Mouse (Mus musculus) neural tube, embryonic 13.5 days (tissue): ENCODE results near the gene Adk. TPM values are rescaled to one million over a fixed set of nuclear protein-coding genes. Genes with fewer than 3 reads are reported as not detected.

ENCODE experiments used
- ATAC-seq: fragments of 200-750 bp; cut with Nextera tagmentation; 2 replicates; pipeline ENCODE4 v1.8.0; 2017; ENCODE audit warnings: low read depth, mild to moderate bottlenecking, moderate TSS enrichment, moderate library complexity
- H3K27ac ChIP-seq: fragments of 300-500 bp; sonication (generic); replicated peaks from 2 replicates; pipeline ENCODE4 v1.5.1; 2015; ENCODE audit warnings: moderate library complexity, mild to moderate bottlenecking, inconsistent platforms
- H3K27me3 ChIP-seq: fragments of 300-500 bp; sonication (generic); 2 replicates; pipeline ENCODE4 v1.6.1; 2015; ENCODE audit warnings: mild to moderate bottlenecking, inconsistent platforms
- H3K36me3 ChIP-seq: fragments of 300-500 bp; sonication (generic); 2 replicates; pipeline ENCODE4 v1.6.1; 2015; ENCODE audit warnings: mild to moderate bottlenecking, inconsistent platforms
- H3K4me1 ChIP-seq: fragments of 300-500 bp; sonication (generic); replicated peaks from 2 replicates; pipeline ENCODE4 v1.6.1; 2015; ENCODE audit warnings: inconsistent platforms
- H3K4me2 ChIP-seq: fragments of 300-500 bp; sonication (generic); 2 replicates; pipeline ENCODE4 v1.6.1; 2015; ENCODE audit warnings: inconsistent platforms, mild to moderate bottlenecking, moderate library complexity
- H3K4me3 ChIP-seq: fragments of 300-500 bp; sonication (generic); 2 replicates; pipeline ENCODE4 v1.5.1; 2015; ENCODE audit warnings: mild to moderate bottlenecking, inconsistent platforms
- H3K9ac ChIP-seq: fragments of 300-500 bp; sonication (generic); 2 replicates; pipeline ENCODE4 v1.6.1; 2015; ENCODE audit warnings: moderate library complexity, mild to moderate bottlenecking, inconsistent platforms
- H3K9me3 ChIP-seq: fragments of 300-500 bp; sonication (generic); 2 replicates; pipeline ENCODE4 v1.6.1; 2016; ENCODE audit warnings: inconsistent platforms
- WGBS: fragments of 180-500 bp; shearing (Covaris S2); methylation state at CpG from one replicate; pipeline ENCODE4 v1.1.7; 2015; 5-methylcytosine and 5-hydroxymethylcytosine counted together
- polyA plus RNA-seq: library from polyadenylated mRNA; unstranded; fragments of >200 nt; fragmentation: Nextera tagmentation; extraction: Ambion mirVana; gene quantifications from 2 replicates; pipeline ENCODE4 v1.2.1, GENCODE M21; 2015

Gene Adk
- polyA plus RNA-seq, 1 experiment from 2014 or later: 39.0 TPM

DNA sequence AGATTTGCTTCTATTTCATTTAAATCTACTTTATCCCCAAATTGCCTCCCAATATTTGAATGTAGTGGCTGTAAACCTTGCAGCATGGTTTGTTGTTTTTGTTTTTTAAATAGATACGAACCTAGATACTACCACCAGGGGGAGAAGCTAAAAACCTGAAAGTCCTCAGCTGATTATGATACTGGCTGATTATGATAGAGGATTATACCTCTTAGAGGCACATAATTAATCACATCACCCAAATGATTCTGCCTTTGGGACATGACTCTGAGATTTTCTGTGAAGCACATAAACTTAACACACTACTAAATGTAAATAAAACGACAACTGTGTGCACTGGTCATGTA is 201.6 kb downstream of the Adk start:
- H3K27me3 ChIP-seq: no peaks in the 10 kb centered on the region
- no peaks in the 10 kb centered on the region for H3K36me3 ChIP-seq
- no peaks in the 10 kb centered on the region for H3K9me3 ChIP-seq
- no peak overlapping the region for H3K9ac ChIP-seq
- no peak overlapping the region for H3K4me2 ChIP-seq
- no peak for ATAC-seq
- peak overlapping the region; percentile 86 for H3K27ac ChIP-seq
- WGBS: 48% methylated on average over 2 of the region's 2 CpGs
- no peak overlapping the region for H3K4me3 ChIP-seq
- peaks cover 38% of the 10 kb centered on the region for H3K4me1 ChIP-seq

GRCm38 (mm10) chr14:21268229-21268628 is 215.9 kb downstream of the Adk start:
- 89% methylated on average over 8 of the region's 8 CpGs for WGBS
- H3K9me3 ChIP-seq: no peaks in the 10 kb centered on the region
- no peaks in the 10 kb centered on the region for H3K27me3 ChIP-seq
- H3K36me3 ChIP-seq: no peaks in the 10 kb centered on the region
- no peak overlapping the region for H3K4me2 ChIP-seq
- no peak overlapping the region for H3K9ac ChIP-seq
- 0 out of 2 replicates have a peak, but pooled peaks cover 14% of the 10 kb centered on the region for H3K4me1 ChIP-seq
- H3K27ac ChIP-seq: no peak overlapping the region
- no peak overlapping the region for H3K4me3 ChIP-seq
- no peak for ATAC-seq

DNA sequence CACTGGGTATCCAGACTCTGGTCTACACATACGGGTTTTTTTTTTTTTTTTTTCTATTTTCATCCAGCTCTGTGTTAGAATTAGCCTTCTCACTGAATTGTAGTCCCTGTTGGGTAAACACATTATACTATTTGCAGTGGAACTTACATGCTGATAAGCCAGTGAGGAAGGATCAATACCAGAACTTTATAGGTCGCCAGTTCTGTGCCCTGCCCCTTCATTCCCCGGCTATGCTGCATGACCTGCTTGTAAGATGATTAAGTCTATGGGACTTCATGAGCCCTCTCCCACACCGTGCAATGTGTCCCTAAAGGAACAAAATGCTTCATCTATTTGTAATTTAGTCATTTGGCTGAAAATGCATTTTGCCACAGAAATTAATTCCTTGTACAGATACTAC is 219.1 kb downstream of the Adk start:
- H3K9ac ChIP-seq: no peak overlapping the region
- H3K4me1 ChIP-seq: 0 out of 2 replicates have a peak, but pooled peaks cover 17% of the 10 kb centered on the region
- no peaks in the 10 kb centered on the region for H3K27me3 ChIP-seq
- no peak for ATAC-seq
- H3K27ac ChIP-seq: no peak overlapping the region
- H3K9me3 ChIP-seq: no peaks in the 10 kb centered on the region
- 72% methylated on average over 4 of the region's 4 CpGs for WGBS
- H3K4me2 ChIP-seq: no peak overlapping the region
- no peaks in the 10 kb centered on the region for H3K36me3 ChIP-seq
- no peak overlapping the region for H3K4me3 ChIP-seq

DNA sequence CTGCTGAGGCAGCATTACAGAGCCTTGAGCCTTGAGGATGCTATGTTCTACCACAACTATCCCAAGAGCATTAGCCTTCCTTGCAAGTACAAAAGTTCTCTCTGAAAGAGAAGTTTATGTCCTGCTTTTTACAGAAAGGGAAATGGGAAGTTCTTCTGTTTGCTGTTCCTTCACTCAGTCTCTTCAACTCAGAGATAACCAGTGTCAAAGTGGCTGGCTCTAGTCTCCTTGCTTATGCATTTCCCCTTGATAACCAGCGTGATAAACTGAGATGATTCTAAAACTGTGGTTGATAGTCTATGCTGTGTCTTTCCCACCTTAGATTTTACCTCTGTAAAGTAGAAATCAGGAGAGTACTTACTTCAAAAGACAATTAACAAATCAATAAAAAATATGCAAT is 223.4 kb downstream of the Adk start:
- no peak overlapping the region for H3K4me3 ChIP-seq
- no peaks in the 10 kb centered on the region for H3K9me3 ChIP-seq
- 88% methylated on average over 1 of the region's 1 CpGs for WGBS
- no peaks in the 10 kb centered on the region for H3K36me3 ChIP-seq
- H3K27ac ChIP-seq: no peak overlapping the region
- H3K4me2 ChIP-seq: no peak overlapping the region
- no peak for ATAC-seq
- no peak overlapping the region for H3K9ac ChIP-seq
- no peaks in the 10 kb centered on the region for H3K27me3 ChIP-seq
- H3K4me1 ChIP-seq: 0 out of 2 replicates have a peak, but pooled peaks cover 17% of the 10 kb centered on the region

DNA sequence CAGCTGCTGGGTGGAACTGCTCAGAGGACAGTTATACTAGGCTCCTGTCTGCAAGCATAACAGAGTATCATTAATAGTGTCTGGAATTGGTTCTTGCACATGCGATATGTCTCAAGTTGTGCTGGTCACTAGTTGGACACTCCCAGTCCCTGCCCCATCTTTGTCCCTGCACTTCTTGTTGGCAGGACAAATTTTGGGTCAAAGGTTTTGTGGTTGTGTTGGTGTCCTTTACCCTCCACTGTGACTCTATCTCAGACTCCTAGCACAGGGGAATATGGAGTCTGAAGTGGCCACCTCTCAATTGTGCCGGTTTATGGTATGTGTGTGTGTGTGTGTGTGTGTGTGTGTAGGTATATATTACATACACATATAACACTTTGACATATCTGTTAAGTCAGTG is 225.9 kb downstream of the Adk start:
- no peak overlapping the region for H3K9ac ChIP-seq
- no peak overlapping the region for H3K4me3 ChIP-seq
- no peak overlapping the region for H3K4me2 ChIP-seq
- H3K36me3 ChIP-seq: no peaks in the 10 kb centered on the region
- H3K27ac ChIP-seq: no peak overlapping the region
- no peaks in the 10 kb centered on the region for H3K27me3 ChIP-seq
- ATAC-seq: no peak
- H3K9me3 ChIP-seq: no peaks in the 10 kb centered on the region
- WGBS: 98% methylated on average over 2 of the region's 2 CpGs
- 0 out of 2 replicates have a peak, but pooled peaks cover 3% of the 10 kb centered on the region for H3K4me1 ChIP-seq

GRCm38 (mm10) chr14:21278907-21279535 is 226.6 kb downstream of the Adk start:
- H3K27ac ChIP-seq: no peak overlapping the region
- no peaks in the 10 kb centered on the region for H3K36me3 ChIP-seq
- 68% methylated on average over 6 of the region's 6 CpGs for WGBS
- H3K27me3 ChIP-seq: no peaks in the 10 kb centered on the region
- H3K4me3 ChIP-seq: no peak overlapping the region
- no peak overlapping the region for H3K4me2 ChIP-seq
- no peak for ATAC-seq
- no peaks in the 10 kb centered on the region for H3K4me1 ChIP-seq
- no peaks in the 10 kb centered on the region for H3K9me3 ChIP-seq
- no peak overlapping the region for H3K9ac ChIP-seq

DNA sequence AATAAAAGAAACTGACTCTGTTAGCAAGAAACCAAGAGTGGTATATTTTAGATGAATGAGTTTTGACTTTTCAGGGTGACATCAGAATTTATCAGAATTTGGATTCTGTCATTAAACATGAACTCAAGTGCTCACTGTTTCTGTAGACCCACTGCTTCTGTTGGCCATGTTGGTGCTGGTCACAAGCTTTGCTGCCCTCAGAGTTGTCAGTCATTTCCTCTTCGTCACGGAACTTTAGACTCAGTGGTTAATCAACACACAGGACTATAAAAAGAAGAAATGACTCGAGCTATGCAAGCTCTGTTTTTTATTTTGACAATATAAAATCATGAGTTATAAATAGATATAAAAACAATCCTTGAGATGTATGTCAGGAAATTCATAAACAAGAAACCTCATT is 228.1 kb downstream of the Adk start:
- peaks cover 2% of the 10 kb centered on the region; the same call in 1 of the 2 replicates for H3K4me1 ChIP-seq
- ATAC-seq: no peak
- 85% methylated on average over 3 of the region's 3 CpGs for WGBS
- H3K9ac ChIP-seq: no peak overlapping the region
- H3K9me3 ChIP-seq: no peaks in the 10 kb centered on the region
- no peak overlapping the region for H3K4me3 ChIP-seq
- no peak overlapping the region for H3K27ac ChIP-seq
- no peaks in the 10 kb centered on the region for H3K36me3 ChIP-seq
- H3K4me2 ChIP-seq: no peak overlapping the region
- H3K27me3 ChIP-seq: no peaks in the 10 kb centered on the region

DNA sequence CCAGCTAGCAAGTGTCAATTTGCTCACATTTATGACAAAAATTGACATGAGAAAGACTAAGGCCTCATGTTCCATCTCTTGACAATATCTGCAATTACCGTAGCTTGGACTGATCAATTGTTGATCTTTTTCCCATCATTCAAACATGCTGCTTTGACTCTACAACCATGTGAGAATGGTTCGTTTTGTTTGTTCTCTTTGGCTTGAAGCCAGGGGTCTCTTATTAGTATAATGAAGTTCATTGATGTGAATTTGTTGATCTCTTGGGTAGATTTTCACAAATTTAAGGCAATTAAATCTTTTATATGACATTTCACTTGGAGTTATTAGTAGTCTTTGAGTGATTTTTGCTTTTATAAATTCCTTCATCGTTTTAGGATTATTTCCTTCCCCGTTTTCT is 229.1 kb downstream of the Adk start:
- 71% methylated on average over 4 of the region's 4 CpGs for WGBS
- Histone ChIP-seq H3K36me3 (no peaks in the 10 kb centered on the region), H3K27ac (no peak overlapping the region), H3K4me1 (peaks cover 8% of the 10 kb centered on the region; the same call in 1 of the 2 replicates), H3K9ac (no peak overlapping the region), H3K27me3 (no peaks in the 10 kb centered on the region), H3K4me3 (no peak overlapping the region), H3K9me3 (no peaks in the 10 kb centered on the region), H3K4me2 (no peak overlapping the region)
- no peak for ATAC-seq

DNA sequence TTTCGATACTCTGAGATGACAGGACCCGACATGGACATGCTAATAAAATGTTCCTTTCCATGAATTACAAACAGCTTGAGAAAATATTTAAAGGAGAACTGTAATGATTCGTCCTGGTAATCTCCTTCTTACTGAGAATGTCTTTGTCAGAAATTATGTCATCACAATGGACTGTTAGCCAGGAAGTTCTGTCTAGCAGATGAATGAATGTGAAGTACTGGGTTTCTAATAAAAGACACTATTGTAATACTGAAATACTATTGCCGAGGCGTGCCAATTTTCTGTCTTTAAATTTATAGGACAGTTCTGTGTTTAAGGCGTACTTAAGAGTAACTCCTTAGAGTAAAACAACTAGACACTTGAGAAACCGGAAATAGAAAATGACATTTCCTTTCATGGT is 231.7 kb downstream of the Adk start:
- H3K4me2 ChIP-seq: no peak overlapping the region
- no peak for ATAC-seq
- no peak overlapping the region for H3K27ac ChIP-seq
- no peaks in the 10 kb centered on the region for H3K36me3 ChIP-seq
- no peaks in the 10 kb centered on the region for H3K9me3 ChIP-seq
- peaks cover 12% of the 10 kb centered on the region; the same call in 1 of the 2 replicates for H3K4me1 ChIP-seq
- no peaks in the 10 kb centered on the region for H3K27me3 ChIP-seq
- no peak overlapping the region for H3K9ac ChIP-seq
- 55% methylated on average over 7 of the region's 7 CpGs for WGBS
- no peak overlapping the region for H3K4me3 ChIP-seq

DNA sequence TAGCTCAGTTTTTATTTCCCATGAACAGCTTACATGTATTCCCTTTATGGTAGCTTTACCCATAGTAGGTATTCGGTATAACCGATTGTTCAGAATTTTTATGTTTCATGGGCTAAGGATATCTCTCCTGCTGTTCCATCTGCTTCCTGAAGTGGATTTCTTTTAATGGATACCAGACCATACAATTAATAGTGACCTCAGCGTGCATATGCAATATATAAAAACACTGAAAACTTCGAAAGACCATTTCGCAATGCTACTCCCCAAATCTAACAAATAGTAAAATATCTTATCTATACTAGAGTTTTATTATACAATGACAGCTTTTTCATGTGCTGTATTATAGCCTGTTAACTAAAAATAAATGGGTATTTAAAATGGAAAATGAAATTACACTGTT is 232.5 kb downstream of the Adk start:
- 87% methylated on average over 5 of the region's 5 CpGs for WGBS
- no peak overlapping the region for H3K4me2 ChIP-seq
- H3K36me3 ChIP-seq: no peaks in the 10 kb centered on the region
- H3K4me3 ChIP-seq: no peak overlapping the region
- H3K4me1 ChIP-seq: peaks cover 12% of the 10 kb centered on the region; the same call in 1 of the 2 replicates
- no peaks in the 10 kb centered on the region for H3K27me3 ChIP-seq
- ATAC-seq: no peak
- H3K9ac ChIP-seq: no peak overlapping the region
- no peak overlapping the region for H3K27ac ChIP-seq
- H3K9me3 ChIP-seq: no peaks in the 10 kb centered on the region

GRCm38 (mm10) chr14:21286274-21286673 is 233.9 kb downstream of the Adk start:
- no peak for ATAC-seq
- no peaks in the 10 kb centered on the region for H3K27me3 ChIP-seq
- H3K4me3 ChIP-seq: no peak overlapping the region
- H3K36me3 ChIP-seq: no peaks in the 10 kb centered on the region
- no peak overlapping the region for H3K9ac ChIP-seq
- 70% methylated on average over 7 of the region's 7 CpGs for WGBS
- H3K9me3 ChIP-seq: no peaks in the 10 kb centered on the region
- H3K4me1 ChIP-seq: peaks cover 12% of the 10 kb centered on the region; the same call in 1 of the 2 replicates
- H3K27ac ChIP-seq: no peak overlapping the region
- no peak overlapping the region for H3K4me2 ChIP-seq

GRCm38 (mm10) chr14:21287726-21288442 is 235.5 kb downstream of the Adk start:
- ATAC-seq: no peak
- Histone ChIP-seq H3K4me3 (no peak overlapping the region), H3K9me3 (no peaks in the 10 kb centered on the region), H3K9ac (no peak overlapping the region), H3K4me1 (peaks cover 12% of the 10 kb centered on the region; the same call in 1 of the 2 replicates), H3K4me2 (no peak overlapping the region), H3K27ac (no peak overlapping the region), H3K27me3 (no peaks in the 10 kb centered on the region), H3K36me3 (no peaks in the 10 kb centered on the region)
- WGBS: 56% methylated on average over 9 of the region's 9 CpGs
